Mouse (Mus musculus) CH12F3 (cell line): ENCODE results near the gene Hrh2.

ENCODE experiments used
- in situ Hi-C: fragments of 300-500 bp; cut with MboI; formaldehyde crosslinking; loops from 2 replicates; pipeline ENCODE4 v1.14.3; 2020; ENCODE audit warnings: low sequenced_read_pairs

Gene Hrh2

DNA sequence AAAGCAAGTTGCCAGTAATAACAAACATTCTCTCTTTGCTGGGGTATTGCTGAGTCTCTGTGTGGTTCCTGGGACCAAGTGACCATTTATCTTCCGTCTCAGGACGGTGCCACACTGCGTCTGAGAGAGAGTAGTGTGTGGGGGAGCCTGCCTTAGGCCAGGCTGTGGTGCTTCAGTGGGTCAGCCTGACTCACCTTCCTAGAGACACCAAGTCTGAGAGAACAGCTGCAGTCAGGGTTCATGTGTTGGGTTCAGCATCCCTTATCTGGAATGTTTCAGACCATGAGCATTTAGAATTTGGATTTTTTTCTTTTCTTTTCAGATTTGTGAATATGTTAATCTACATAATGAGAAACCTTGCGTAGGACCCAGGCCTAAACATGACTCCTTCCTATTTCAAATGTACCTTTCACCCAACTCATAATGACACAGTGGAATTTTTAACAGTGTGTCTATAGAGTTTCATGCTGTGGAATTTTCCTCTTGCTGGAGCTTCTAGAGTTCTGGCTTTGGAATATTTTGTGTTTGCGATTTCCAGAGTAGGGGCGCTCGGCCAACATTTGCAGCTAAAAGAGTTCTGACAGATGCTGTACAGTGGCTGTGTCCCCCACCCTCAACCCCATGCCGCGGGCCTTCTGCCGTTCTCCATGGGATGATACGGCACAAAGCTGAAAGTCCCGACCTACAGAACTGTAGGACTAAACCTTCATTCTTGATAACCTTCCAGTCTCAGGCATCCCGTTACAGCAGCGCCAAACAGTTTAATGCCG, 71.0 kb downstream of the Hrh2 start:
- in situ Hi-C loops, result no loop called here

DNA sequence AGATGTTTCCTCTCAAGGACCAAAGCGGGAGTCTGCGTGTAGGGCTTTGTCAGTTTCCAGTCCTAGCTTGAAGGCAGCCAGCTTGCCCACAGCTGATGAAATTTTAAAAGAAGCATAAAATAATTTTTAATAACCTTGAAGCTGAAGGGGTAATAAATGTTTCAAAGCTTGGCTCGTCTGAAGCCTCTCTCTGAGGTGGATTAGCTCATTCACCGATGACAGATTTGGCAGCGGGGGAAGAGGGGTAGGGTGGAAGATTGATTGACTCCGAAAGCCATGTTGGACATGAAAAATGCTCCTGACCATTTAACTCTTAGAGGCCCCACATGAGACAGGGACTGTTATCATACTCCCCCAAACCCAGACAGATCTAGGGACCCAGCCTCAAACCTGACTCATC, 71.7 kb downstream of the Hrh2 start:
- in situ Hi-C loops, result no loop called here

DNA sequence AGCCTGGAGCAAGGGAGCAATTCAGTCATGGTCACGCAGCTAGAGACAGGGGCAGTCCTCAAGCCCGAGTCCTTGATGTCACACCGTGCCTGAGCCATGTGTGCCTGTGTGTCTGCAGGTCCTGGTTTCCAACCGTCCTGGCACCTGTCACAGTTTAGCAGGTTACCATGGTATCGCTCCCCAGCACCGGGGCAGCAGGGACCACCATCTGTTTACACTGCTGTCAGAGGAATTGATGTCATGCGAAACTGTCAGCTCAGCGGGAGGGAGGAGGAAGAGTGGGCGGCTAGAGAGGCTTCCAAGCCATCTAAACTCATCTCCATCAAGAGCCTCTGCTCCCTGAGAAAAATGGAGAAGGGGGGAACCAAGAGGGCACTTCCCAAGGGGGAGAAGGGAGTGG, 74.5 kb downstream of the Hrh2 start:
- in situ Hi-C loops, result no loop called here

DNA sequence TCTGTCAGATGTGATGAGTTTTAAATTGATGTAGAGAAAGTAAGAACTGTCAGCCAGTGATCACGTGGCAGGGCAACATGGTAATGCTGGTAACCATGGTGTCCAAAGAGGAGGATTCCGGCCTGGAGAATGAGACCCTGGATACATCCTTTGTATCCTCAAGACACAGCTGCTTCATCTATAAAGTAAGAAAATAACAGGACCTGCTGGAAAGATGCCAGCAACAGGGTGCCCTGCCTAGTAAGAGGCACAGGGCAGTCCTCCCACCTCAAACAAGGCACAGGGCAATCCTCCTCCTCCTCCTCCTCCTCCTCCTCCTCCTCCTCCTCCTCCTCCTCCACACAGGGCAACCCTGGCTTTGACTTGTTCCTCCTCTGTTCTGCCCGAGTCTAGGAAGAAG, 77.2 kb downstream of the Hrh2 start:
- in situ Hi-C loops, result no loop called here

DNA sequence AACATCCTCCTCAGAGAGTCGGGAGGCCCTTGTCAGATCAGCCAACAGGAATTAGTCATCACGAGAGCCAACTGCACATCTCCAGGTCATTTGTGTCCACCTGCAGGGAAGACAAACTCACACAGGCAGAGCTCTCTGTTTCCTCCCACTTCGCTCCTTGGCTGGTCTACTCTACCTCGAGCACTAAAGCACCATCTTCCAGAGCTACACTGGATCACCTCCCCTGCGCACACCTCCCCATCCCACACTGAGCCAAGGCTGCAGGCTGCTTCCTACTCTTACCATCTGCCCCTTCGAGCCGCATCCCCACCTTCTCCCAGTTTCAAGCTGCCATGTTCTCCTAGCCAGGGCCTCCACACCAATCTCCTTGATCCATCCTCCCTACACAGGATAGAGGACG, 77.7 kb downstream of the Hrh2 start:
- in situ Hi-C loops, result no loop called here

DNA sequence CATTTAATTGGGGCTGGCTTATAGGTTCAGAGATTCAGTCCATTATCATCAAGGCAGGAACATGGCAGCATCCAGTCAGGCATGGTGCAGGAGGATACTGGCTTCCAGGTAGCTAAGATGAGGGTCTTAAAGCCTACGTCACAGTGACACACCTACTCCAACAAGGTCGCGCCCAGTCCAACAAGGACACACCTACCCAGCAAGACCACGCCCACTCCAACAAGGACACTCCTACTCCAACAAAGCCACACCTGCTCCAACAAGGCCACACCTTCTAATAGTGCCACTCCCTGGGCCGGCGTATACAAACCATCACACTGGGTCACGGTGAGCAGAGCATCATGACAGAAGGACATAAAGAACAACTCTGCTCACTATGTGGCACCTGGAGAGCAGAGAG, 80.1 kb downstream of the Hrh2 start:
- in situ Hi-C loops, result no loop called here

DNA sequence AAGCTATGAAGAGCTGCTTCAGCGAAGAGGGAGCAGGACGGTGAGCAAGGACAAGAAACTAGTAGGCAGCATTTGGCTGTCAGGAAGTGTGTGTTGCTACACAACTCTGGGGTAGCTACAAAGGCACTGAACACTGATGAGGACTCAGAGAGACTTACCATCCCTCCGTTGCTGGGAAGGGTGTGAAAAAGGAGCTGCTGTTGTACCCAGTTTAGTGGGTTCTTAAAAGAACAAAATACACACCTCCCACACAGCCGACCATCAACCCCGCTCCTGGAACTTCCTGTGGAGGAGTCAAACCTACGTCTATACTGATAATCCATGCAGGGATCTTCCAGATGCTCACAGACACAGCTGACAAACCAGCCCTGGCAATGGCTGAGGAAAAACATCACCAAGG, 85.5 kb downstream of the Hrh2 start:
- in situ Hi-C loops, result no loop called here

DNA sequence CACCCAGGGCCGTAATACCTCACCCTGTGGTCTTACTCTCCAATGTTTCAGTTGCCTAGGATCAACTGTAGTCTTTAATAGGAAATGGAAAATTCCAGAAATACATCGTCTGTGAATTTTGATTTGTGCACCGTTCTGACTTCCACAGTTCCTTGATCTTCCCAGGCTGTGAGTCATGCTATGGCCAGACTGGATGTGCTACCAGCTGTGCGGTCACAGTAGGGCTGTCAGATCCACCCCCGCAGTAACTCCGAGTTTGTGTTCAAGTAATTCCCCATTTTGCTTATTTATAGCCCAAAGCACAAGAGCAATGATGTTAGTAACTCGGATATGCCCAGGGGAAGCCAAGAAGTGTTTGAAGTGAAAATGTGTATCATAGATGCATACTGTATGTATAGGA, 88.4 kb downstream of the Hrh2 start:
- in situ Hi-C loops, result no loop called here

DNA sequence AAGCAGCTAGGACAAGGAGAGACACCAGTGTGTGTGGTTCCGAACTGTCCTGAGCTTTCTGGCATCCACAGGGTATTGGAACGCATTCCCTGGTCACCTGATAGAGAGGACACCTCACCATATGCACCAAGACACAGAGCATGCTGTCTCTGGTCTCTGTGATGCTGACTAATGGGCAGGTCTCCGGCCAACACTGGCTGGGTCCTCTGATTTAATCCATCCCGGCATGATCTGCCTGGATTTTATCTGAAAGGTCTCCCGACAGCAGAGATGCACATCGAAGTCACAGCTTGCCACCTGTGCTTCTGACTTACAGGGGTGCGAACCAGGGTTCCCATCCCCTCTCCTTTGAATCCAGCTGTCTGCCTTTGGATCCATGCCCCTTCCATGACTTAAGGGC, 89.2 kb downstream of the Hrh2 start:
- in situ Hi-C loops, result no loop called here

DNA sequence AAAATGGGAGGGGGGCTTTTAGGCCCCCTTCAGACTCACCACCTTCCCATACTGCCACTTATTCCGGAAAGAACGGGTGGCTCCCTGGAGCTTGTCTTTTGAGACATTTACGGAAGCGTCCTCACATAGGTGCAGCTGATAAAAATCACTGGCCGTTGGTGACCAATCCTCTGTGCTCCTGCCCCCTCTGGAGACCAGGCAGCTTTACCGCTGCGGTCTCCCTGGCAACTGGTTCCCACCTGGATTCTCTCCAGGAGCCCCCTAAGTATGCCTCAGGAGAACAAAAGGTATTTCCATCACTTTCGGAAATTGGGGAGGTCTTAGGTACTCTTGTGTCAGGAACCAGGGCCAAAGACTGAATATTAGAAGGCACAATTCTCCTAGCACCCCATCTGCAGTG, 89.7 kb downstream of the Hrh2 start:
- in situ Hi-C loops, result no loop called here

DNA sequence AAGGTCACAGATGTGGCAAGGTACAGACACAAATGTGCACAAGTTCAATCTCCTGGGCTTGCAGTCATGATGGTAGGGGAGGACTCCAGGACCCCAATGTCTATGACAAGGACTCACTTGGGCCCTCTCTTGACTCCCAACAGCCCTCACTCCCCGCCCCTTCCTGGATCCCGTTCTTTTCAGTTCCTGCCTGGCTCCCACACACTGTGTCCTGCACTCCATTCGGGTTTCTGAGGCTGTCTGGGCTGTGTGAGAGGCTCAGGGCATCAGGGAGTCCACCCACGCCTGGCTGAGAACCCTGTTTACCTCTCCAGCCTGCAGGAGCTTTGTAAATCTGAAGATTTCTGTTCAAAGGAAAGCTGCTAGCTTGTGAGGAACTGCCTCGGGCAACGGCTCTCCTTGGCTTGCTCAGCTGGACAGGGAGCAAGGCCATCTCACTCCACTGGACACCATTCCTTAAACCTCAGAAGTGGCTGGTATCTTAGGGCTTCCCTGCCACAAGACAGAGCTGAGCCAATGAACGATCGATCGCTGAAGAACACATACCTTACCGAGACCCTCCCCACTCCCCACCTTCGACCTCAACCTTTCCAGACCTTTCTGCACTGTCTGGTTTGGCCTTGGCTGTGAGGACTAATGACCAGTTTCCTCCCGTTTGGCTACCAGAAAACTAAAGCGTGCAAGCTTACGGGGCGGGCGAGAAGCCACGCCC, 90.4 kb downstream of the Hrh2 start:
- in situ Hi-C loops, result no loop called here

DNA sequence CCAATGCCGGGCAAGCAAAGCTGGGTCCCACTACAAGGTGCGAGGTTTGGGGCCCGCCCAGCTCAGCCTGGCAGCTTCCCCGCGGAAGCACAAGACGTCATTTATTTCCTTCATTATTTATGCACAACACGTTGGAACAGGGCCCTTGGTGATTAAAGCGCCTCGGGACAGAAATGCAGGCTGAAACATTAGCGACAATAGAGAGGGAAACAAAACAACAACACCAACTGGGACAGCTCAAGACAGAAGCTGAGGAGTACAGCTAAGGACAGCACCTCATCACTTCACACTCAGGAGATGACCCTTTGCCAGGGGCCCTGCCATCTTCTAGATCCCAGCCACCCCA, 90.9 kb downstream of the Hrh2 start:
- in situ Hi-C loops, result no loop called here
